Mouse (Mus musculus): ENCODE measurements at regions not wholly inside any gene's neighbourhood (a gene's known extent, or its start where the extent isn't known, plus 50 kb on each side); places are given as distances from the start of the nearest gene placed in this dataset.

- TF ChIP-seq CTCF (IDR thresholded peaks at IDR 0.05; ENCODE audit: low read depth) (no peak), EP300 (optimal IDR thresholded peaks at IDR 0.05) (no peak)
Measured at GRCm38 (mm10) chr7:69074780-69075179, 325.7 kb upstream of the Arrdc4 start.
